Mouse (Mus musculus) embryo, embryonic 9.5 days (tissue): Measurements from ENCODE around the gene Ttc5.
"Not testable (repeated sequence)": the region's sequence is repeated elsewhere in the genome, so short reads cannot be mapped to it uniquely, and the experiment has no call there.

Experiments
- DNase-seq: peaks from one replicate; pipeline ENCODE4 v3.0.0-alpha.2; 2017; ENCODE audit errors: extremely low spot score

Ttc5 gene

GRCm38 (mm10) chr14:50771342-50771741 is 14.0 kb downstream of the Ttc5 start:
- DNase-seq = no peak

DNA sequence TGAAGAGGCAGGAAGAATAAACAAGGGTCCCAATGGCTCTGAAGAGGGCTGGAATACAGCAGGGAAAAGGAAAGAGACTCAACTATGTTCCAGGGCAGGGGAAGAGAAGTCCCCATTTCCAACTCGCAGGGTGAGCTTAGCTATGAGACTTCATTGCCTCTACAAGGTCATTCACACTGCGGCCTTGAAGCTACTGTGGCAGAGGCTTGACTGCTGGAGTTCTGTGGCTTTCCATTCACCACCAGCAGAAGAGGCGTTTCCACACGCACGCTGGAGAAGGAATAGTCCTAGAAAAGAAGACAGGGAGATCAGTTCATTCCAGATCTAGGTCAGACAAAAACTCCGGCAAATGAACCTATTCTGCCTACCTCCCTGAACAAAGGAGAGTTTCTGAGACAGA is 19.6 kb downstream of the Ttc5 start:
- DNase-seq = no peak

DNA sequence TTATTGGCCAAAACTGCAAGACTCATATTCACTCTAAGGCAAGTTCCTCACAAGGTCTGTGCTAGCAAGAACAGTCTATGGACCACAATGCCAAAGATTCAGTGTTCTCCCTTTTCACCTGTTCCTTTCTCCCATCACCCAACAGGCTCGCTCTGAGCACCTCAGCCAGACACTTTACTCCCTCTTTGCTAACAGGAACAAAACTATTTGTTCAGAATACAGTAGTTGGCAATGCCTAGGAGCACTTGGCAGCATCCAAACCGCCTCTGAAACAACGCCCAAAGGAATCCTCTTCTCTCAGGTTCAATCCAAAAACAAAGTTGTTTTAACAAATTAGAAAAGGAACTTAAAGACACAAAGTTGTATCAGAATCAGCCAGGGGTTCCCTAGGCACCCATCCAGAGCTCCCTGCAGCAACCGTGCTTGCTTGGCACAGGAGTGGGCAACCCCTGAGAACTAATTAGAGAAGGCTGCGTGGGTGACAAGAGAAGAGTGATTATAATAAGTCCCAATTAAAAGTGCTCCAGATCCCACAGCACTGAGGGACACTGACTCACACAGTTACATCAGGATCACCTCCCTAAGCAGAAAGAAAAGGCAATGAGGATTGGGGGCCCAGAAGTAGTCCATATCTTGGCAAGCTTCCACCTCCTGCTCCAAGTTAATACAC is 26.8 kb downstream of the Ttc5 start:
- DNase-seq = no peak

GRCm38 (mm10) chr14:50744994-50745393 is 40.3 kb downstream of the Ttc5 start, which contains the start of gene Olfr749:
Gene Olfr749 (minus strand): TSS chr14:50745094.
- DNase-seq = no peak

DNA sequence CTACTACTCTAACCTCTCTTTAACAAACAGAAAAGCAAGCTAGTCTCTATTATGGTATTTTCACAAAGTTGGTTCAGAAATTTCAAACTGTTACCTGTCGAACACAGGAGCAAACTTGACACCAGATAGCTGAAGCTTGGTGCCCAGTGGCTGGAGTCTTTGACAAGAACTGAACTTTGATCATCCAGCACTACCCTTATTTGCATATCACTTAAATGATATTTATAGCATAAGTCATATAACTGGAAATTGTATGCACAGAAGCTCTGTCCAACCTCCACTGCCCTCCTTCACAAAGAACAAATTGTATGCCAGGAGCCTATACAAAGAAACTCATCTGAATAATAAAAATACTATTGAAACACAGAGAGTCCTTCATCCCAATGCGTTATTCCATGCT is 43.7 kb downstream of the Ttc5 start:
- DNase-seq = no peak

- DNase-seq = no peak
These were observed 45.0 kb downstream of the Ttc5 start for GRCm38 (mm10) chr14:50740334-50740733.

DNA sequence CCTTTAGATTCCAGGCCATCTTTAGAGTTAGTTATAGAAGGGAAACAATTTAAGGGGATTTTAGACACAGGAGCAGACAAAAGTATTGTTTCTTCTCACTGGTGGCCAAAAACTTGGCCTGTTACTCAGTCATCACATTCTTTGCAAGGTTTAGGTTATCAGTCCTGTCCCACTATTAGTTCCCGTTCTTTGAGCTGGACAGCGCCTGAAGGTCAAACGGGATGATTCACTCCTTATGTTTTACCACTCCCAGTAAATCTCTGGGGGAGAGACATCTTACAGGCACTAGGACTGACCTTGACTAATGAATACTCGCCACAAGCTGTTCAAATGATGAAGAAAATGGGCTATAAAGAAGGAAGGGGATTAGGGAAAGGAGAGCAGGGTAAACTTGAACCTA is 62.9 kb downstream of the Ttc5 start:
- not testable (repeated sequence) for DNase-seq

DNA sequence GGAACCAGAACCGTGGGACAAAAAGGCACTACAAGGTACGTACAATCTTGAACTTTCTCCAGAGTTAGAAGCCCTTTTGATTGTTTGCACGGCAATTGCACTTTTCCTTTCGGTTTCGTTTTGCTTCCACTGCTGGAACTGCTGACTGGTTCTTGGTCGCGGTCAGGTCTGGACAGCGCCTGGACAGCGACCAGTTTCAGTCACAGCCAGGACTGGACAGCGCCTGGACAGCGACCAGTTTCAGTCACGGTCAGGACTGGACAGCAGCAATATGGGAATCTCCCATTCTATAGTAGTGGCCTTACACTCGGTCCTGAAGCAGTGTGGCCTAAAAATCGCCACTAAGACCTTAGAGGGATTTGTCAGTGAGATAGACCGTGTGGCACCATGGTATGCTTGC is 65.4 kb downstream of the Ttc5 start:
- not testable (repeated sequence) for DNase-seq
